Mouse (Mus musculus): Measurements from ENCODE around the gene Vmn1r50. TPM values are rescaled to one million over a fixed set of nuclear protein-coding genes. Genes with fewer than 3 reads are reported as not detected.
"Not testable (repeated sequence)": the region's sequence is repeated elsewhere in the genome, so short reads cannot be mapped to it uniquely, and the experiment has no call there.

Vmn1r50 gene
- not detected for polyA plus RNA-seq (2012; fragmentation: generic; extraction: Trizol)
- long read RNA-seq, experiment 1: 0 reads
- long read RNA-seq, experiment 2: 0 reads

GRCm38 (mm10) chr6:90101130-90101529 is at the start of gene Vmn1r50:
Vmn1r50 (plus strand) TSS chr6:90101430.
- no peaks in the 10 kb centered on the region for H3K36me3 ChIP-seq (ENCODE audit: control insufficient read depth, insufficient read depth)
- TF ChIP-seq MAX (IDR thresholded peaks at IDR 0.05): no peak
- no peak for TF ChIP-seq USF1 (IDR thresholded peaks at IDR 0.05; ENCODE audit: low read depth)
- TF ChIP-seq CTCF (IDR thresholded peaks at IDR 0.05; ENCODE audit: control insufficient read depth, insufficient read depth, insufficient read length): no peak
- no peak for TF ChIP-seq FOSL1 (IDR thresholded peaks at IDR 0.05; ENCODE audit: insufficient read depth, low read length, poor library complexity, severe bottlenecking)
- TF ChIP-seq CEBPB (IDR thresholded peaks at IDR 0.05; ENCODE audit: low read depth): no peak
- no peak for TF ChIP-seq MYOG (IDR thresholded peaks at IDR 0.05; ENCODE audit: control insufficient read depth, extremely low read depth, insufficient read length)
- no peak for TF ChIP-seq MYOD1 (IDR thresholded peaks at IDR 0.05; ENCODE audit: control insufficient read depth, insufficient read length, low read depth)
- no peak within 1 kb of the TSS for H3ac ChIP-seq (ENCODE audit: control insufficient read depth, insufficient read length, low read depth)
- H3K4me3 ChIP-seq (ENCODE audit: insufficient read depth, poor library complexity, severe bottlenecking): no peak within 1 kb of the TSS
- H3K27me3 ChIP-seq (ENCODE audit: control insufficient read depth, insufficient read depth, insufficient read length): no peaks in the 10 kb centered on the region
- H3K79me2 ChIP-seq (ENCODE audit: control insufficient read depth, insufficient read depth): no peaks in the 10 kb centered on the region
- H3K79me3 ChIP-seq (ENCODE audit: low read depth): no peaks in the 10 kb centered on the region

DNA sequence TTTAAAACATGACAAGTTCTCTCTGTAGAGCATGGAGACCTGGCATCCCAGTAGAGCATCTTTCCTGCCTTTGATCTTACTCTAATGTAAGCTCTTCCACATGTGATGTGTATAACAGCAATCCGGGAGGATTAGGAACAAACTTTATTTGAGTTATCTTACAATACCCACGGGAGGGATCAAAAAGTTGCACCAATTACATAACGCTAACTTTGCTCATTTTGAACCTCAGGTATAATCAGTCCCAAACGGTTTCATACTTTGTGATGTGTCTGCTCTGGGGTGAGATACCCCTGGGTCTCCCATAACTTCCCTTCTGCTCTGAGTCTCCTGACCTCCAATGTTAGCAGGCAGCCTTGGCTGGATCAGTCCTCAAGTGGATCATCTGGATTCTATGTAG is 22.8 kb upstream of the Vmn1r50 start, which contains the start of gene Vmn1r49:
Vmn1r49 (minus strand) TSS at position 101 of the 400 bp plus-strand sequence.
- no peaks in the 10 kb centered on the region for H3K36me3 ChIP-seq (ENCODE audit: control insufficient read depth, insufficient read depth)
- no peaks in the 10 kb centered on the region for H3K79me3 ChIP-seq (ENCODE audit: low read depth)
- H3K27me3 ChIP-seq (ENCODE audit: control insufficient read depth, insufficient read depth, insufficient read length): no peaks in the 10 kb centered on the region
- H3K4me3 ChIP-seq (ENCODE audit: insufficient read depth, poor library complexity, severe bottlenecking): no peak within 1 kb of the TSS
- TF ChIP-seq USF1 (IDR thresholded peaks at IDR 0.05; ENCODE audit: low read depth) (no peak), CTCF (IDR thresholded peaks at IDR 0.05; ENCODE audit: control insufficient read depth, insufficient read depth, insufficient read length) (no peak), MYOG (IDR thresholded peaks at IDR 0.05; ENCODE audit: control insufficient read depth, extremely low read depth, insufficient read length) (no peak), CEBPB (IDR thresholded peaks at IDR 0.05; ENCODE audit: low read depth) (no peak), MAX (IDR thresholded peaks at IDR 0.05) (no peak), FOSL1 (IDR thresholded peaks at IDR 0.05; ENCODE audit: insufficient read depth, low read length, poor library complexity, severe bottlenecking) (no peak), MYOD1 (IDR thresholded peaks at IDR 0.05; ENCODE audit: control insufficient read depth, insufficient read length, low read depth) (no peak)
- no peaks in the 10 kb centered on the region for H3K79me2 ChIP-seq (ENCODE audit: control insufficient read depth, insufficient read depth)
- no peak within 1 kb of the TSS for H3ac ChIP-seq (ENCODE audit: control insufficient read depth, insufficient read length, low read depth)

DNA sequence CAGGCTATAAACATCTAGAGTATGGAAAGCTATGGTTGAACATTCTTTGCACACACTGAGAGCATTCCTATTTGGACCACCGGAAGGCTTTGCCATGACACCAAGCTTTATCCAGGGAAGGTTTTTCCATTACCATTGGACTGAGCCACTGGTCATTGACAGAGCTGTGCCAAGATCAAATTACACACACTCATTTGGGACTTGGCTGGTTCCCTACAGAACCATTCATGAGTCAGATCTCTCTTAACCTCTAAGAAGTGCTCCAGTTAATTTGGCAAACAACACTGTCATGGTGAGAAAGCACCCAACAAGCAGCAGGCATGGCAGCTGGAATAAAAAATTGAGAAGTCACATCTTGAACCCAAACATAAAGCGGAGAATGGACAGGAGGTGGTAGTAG is 664 bp upstream of the Vmn1r50 start:
- Histone ChIP-seq H3K79me3 (ENCODE audit: low read depth) (no peaks in the 10 kb centered on the region), H3K4me3 (ENCODE audit: insufficient read depth, poor library complexity, severe bottlenecking) (no peak overlapping the region), H3ac (ENCODE audit: control insufficient read depth, insufficient read length, low read depth) (no peak overlapping the region), H3K79me2 (ENCODE audit: control insufficient read depth, insufficient read depth) (no peaks in the 10 kb centered on the region), H3K36me3 (ENCODE audit: control insufficient read depth, insufficient read depth) (no peaks in the 10 kb centered on the region), H3K27me3 (ENCODE audit: control insufficient read depth, insufficient read depth, insufficient read length) (no peaks in the 10 kb centered on the region)
- TF ChIP-seq USF1 (IDR thresholded peaks at IDR 0.05; ENCODE audit: low read depth) (no peak), MYOD1 (IDR thresholded peaks at IDR 0.05; ENCODE audit: control insufficient read depth, insufficient read length, low read depth) (no peak), FOSL1 (IDR thresholded peaks at IDR 0.05; ENCODE audit: insufficient read depth, low read length, poor library complexity, severe bottlenecking) (no peak), MAX (IDR thresholded peaks at IDR 0.05) (no peak), CEBPB (IDR thresholded peaks at IDR 0.05; ENCODE audit: low read depth) (no peak), CTCF (IDR thresholded peaks at IDR 0.05; ENCODE audit: control insufficient read depth, insufficient read depth, insufficient read length) (no peak), MYOG (IDR thresholded peaks at IDR 0.05; ENCODE audit: control insufficient read depth, extremely low read depth, insufficient read length) (no peak)

- H3K36me3 ChIP-seq (ENCODE audit: control insufficient read depth, insufficient read depth); H3K4me3 ChIP-seq (ENCODE audit: insufficient read depth, poor library complexity, severe bottlenecking); H3K79me3 ChIP-seq (ENCODE audit: low read depth); H3K27me3 ChIP-seq (ENCODE audit: control insufficient read depth, insufficient read depth, insufficient read length); H3K79me2 ChIP-seq (ENCODE audit: control insufficient read depth, insufficient read depth); H3ac ChIP-seq (ENCODE audit: control insufficient read depth, insufficient read length, low read depth): not testable (repeated sequence)
Measured at GRCm38 (mm10) chr6:90122296-90122695, 21.1 kb downstream of the Vmn1r50 start, which contains the start of gene Vmn1r51. Vmn1r51 (plus strand) TSS chr6:90122596.

Other genes starting within 250 kb of the Vmn1r50 start
- gene Vmn1r42, start 225.0 kb upstream of the Vmn1r50 start, polyA plus RNA-seq (2012; fragmentation: generic; extraction: Trizol): not detected
- gene Vmn1r43, start 225.0 kb upstream of the Vmn1r50 start, polyA plus RNA-seq (2012; fragmentation: generic; extraction: Trizol): 0.04 TPM
- not detected for gene Vmn1r44, start 217.8 kb upstream of the Vmn1r50 start, polyA plus RNA-seq (2012; fragmentation: generic; extraction: Trizol)
- not detected for gene Vmn1r45, start 160.8 kb upstream of the Vmn1r50 start, polyA plus RNA-seq (2012; fragmentation: generic; extraction: Trizol)
- gene Vmn1r46, start 132.1 kb upstream of the Vmn1r50 start, polyA plus RNA-seq (2012; fragmentation: generic; extraction: Trizol): not detected
- not detected for gene Vmn1r47, start 85.3 kb upstream of the Vmn1r50 start, polyA plus RNA-seq (2012; fragmentation: generic; extraction: Trizol)
- gene Vmn1r48, start 64.6 kb upstream of the Vmn1r50 start, polyA plus RNA-seq (2012; fragmentation: generic; extraction: Trizol): not detected
- gene Vmn1r49, start 22.9 kb upstream of the Vmn1r50 start, polyA plus RNA-seq (2012; fragmentation: generic; extraction: Trizol): not detected
- gene Vmn1r51, start 21.2 kb downstream of the Vmn1r50 start, polyA plus RNA-seq (2012; fragmentation: generic; extraction: Trizol): not detected
- gene Vmn1r52, start 73.4 kb downstream of the Vmn1r50 start, polyA plus RNA-seq (2012; fragmentation: generic; extraction: Trizol): not detected
- not detected for gene V1ra8, start 101.4 kb downstream of the Vmn1r50 start, polyA plus RNA-seq (2012; fragmentation: generic; extraction: Trizol)
- not detected for gene Vmn1r53, start 123.0 kb downstream of the Vmn1r50 start, polyA plus RNA-seq (2012; fragmentation: generic; extraction: Trizol)
- not detected for gene Vmn1r54, start 144.9 kb downstream of the Vmn1r50 start, polyA plus RNA-seq (2012; fragmentation: generic; extraction: Trizol)
- not detected for gene BC048671, start 199.8 kb downstream of the Vmn1r50 start, polyA plus RNA-seq (2012; fragmentation: generic; extraction: Trizol)
- 0.05 TPM for gene Chst13, start 223.8 kb downstream of the Vmn1r50 start, polyA plus RNA-seq (2012; fragmentation: generic; extraction: Trizol)
- gene Uroc1, start 231.9 kb downstream of the Vmn1r50 start, polyA plus RNA-seq (2012; fragmentation: generic; extraction: Trizol): not detected

Measured in C2C12 (cell line).